Mouse (Mus musculus) spleen, adult 2 months (tissue): ENCODE results near the gene Fev. TPM values are rescaled to one million over a fixed set of nuclear protein-coding genes. Genes with fewer than 3 reads are reported as not detected.

Experiments
- DNase-seq, 2 experiments: peaks; one replicate each; pipeline versions ENCODE4 v3.0.0 to v3.0.0-alpha.2; 2012 to 2021; ENCODE audit warnings: low spot score in 2 of 2, low read depth in 1 of 2
- H3K27ac ChIP-seq: fragments of 200-500 bp; 2 replicates; pipeline ENCODE4 v1.5.1; 2012; ENCODE audit warnings: low read length, inconsistent platforms; ENCODE audit not compliant: insufficient read depth
- H3K27me3 ChIP-seq: fragments of 200-500 bp; 2 replicates; pipeline ENCODE4 v1.6.1; 2012; ENCODE audit warnings: mild to moderate bottlenecking, moderate library complexity, low read length, inconsistent platforms; ENCODE audit not compliant: control insufficient read depth, insufficient read depth
- H3K36me3 ChIP-seq: fragments of 200-500 bp; 2 replicates; pipeline ENCODE4 v1.6.1; 2012; ENCODE audit warnings: mild to moderate bottlenecking, low read length, inconsistent platforms; ENCODE audit not compliant: control insufficient read depth, insufficient read depth
- H3K4me1 ChIP-seq: fragments of 200-500 bp; 2 replicates; pipeline ENCODE4 v1.6.1; 2011; ENCODE audit warnings: inconsistent platforms; ENCODE audit not compliant: control insufficient read depth, insufficient read depth, insufficient read length
- H3K4me3 ChIP-seq: fragments of 200-500 bp; 2 replicates; pipeline ENCODE4 v1.5.1; 2011; ENCODE audit warnings: mild to moderate bottlenecking, inconsistent platforms; ENCODE audit not compliant: insufficient read depth, insufficient read length; ENCODE audit errors: extremely low read depth
- CTCF ChIP-seq: fragments of 200-500 bp; IDR thresholded peaks from 2 replicates; pipeline ENCODE4 v1.5.1; 2011; ENCODE audit warnings: mild to moderate bottlenecking, inconsistent platforms; ENCODE audit not compliant: insufficient read depth, insufficient read length, insufficient replicate concordance; ENCODE audit errors: extremely low read depth
- POLR2A ChIP-seq: fragments of 200-500 bp; IDR thresholded peaks from 2 replicates; pipeline ENCODE4 v1.6.1; 2011; ENCODE audit warnings: low read depth, low read length, inconsistent platforms
- WGBS: fragments of 180-500 bp; shearing (Covaris S2); methylation state at CpG from one replicate; pipeline ENCODE4 v1.1.7; 2018; 5-methylcytosine and 5-hydroxymethylcytosine counted together
- polyA plus RNA-seq: library from polyadenylated mRNA; depleted of rRNA; stranded (reverse); fragments of >200 nt; gene quantifications from 2 replicates; pipeline ENCODE4 v1.2.3, GENCODE M21; 2012

The Fev gene
- polyA plus RNA-seq, 1 experiment, result 0.08 TPM

GRCm38 (mm10) chr1:74877199-74877598 lies 8.0 kb downstream of the Fev start:
- peaks cover 8% of the 10 kb centered on the region for H3K27me3 ChIP-seq

GRCm38 (mm10) chr1:74872218-74872617 lies 13.0 kb downstream of the Fev start:
- no peak overlapping the region for H3K4me3 ChIP-seq
- no peak for DNase-seq
- 36% methylated on average over 2 of the region's 2 CpGs for WGBS
- TF ChIP-seq CTCF, result no peak
- no peak for TF ChIP-seq POLR2A
- no peaks in the 10 kb centered on the region for H3K36me3 ChIP-seq
- 0 out of 2 replicates have a peak, but pooled peaks cover 1% of the 10 kb centered on the region for H3K27me3 ChIP-seq
- H3K4me1 ChIP-seq, result no peaks in the 10 kb centered on the region
- H3K27ac ChIP-seq, result no peak overlapping the region

More at GRCm38 (mm10) chr1:74877199-74877598, 8.0 kb downstream of the Fev start:
- no peaks in the 10 kb centered on the region for H3K36me3 ChIP-seq
- no peak for DNase-seq
- no peak overlapping the region for H3K4me3 ChIP-seq
- no peaks in the 10 kb centered on the region for H3K4me1 ChIP-seq
- no peak for TF ChIP-seq CTCF
- 45% methylated on average over 3 of the region's 3 CpGs for WGBS
- H3K27ac ChIP-seq, result no peak overlapping the region

- Histone ChIP-seq H3K27me3 (peaks cover 14% of the 10 kb centered on the region), H3K4me1 (no peaks in the 10 kb centered on the region), H3K4me3 (no peak overlapping the region), H3K27ac (no peak overlapping the region), H3K36me3 (no peaks in the 10 kb centered on the region)
- TF ChIP-seq CTCF (no peak), POLR2A (no peak)
- DNase-seq, result no peak
Observed at GRCm38 (mm10) chr1:74861783-74862182, 23.4 kb downstream of the Fev start.

GRCm38 (mm10) chr1:74859223-74859984 lies 25.8 kb downstream of the Fev start:
- peaks cover 15% of the 10 kb centered on the region for H3K4me1 ChIP-seq
- 29% methylated on average over 6 of the region's 6 CpGs for WGBS
- TF ChIP-seq CTCF, result no peak
- TF ChIP-seq POLR2A, result no peak
- DNase-seq, result no peak
- H3K4me3 ChIP-seq, result no peak overlapping the region
- no peak overlapping the region for H3K27ac ChIP-seq
- H3K27me3 ChIP-seq, result peaks cover 35% of the 10 kb centered on the region
- no peaks in the 10 kb centered on the region for H3K36me3 ChIP-seq

- H3K27me3 ChIP-seq, result peaks cover 37% of the 10 kb centered on the region
- peaks cover 16% of the 10 kb centered on the region for H3K4me1 ChIP-seq
- DNase-seq, result no peak
- no peaks in the 10 kb centered on the region for H3K36me3 ChIP-seq
- H3K27ac ChIP-seq, result no peak overlapping the region
- no peak overlapping the region for H3K4me3 ChIP-seq
- no peak for TF ChIP-seq CTCF
- no peak for TF ChIP-seq POLR2A
- WGBS, result 16% methylated on average over 16 of the region's 16 CpGs
Observed at GRCm38 (mm10) chr1:74858805-74859204, 26.4 kb downstream of the Fev start.

GRCm38 (mm10) chr1:74858171-74858719 lies 27.0 kb downstream of the Fev start:
- H3K36me3 ChIP-seq, result no peaks in the 10 kb centered on the region
- H3K4me1 ChIP-seq, result peaks cover 16% of the 10 kb centered on the region
- no peak overlapping the region for H3K27ac ChIP-seq
- no peak for DNase-seq
- WGBS, result 5% methylated on average over 29 of the region's 29 CpGs
- TF ChIP-seq POLR2A (no peak), CTCF (no peak)
- peaks cover 37% of the 10 kb centered on the region for H3K27me3 ChIP-seq
- H3K4me3 ChIP-seq, result no peak overlapping the region

GRCm38 (mm10) chr1:74857677-74858076 lies 27.5 kb downstream of the Fev start:
- WGBS, result 11% methylated on average over 4 of the region's 4 CpGs
- Histone ChIP-seq H3K4me3 (no peak overlapping the region), H3K27me3 (peaks cover 37% of the 10 kb centered on the region), H3K27ac (no peak overlapping the region), H3K4me1 (peaks cover 16% of the 10 kb centered on the region), H3K36me3 (no peaks in the 10 kb centered on the region)
- no peak for DNase-seq
- TF ChIP-seq POLR2A, result no peak
- TF ChIP-seq CTCF, result no peak
